Mouse (Mus musculus): ENCODE results near the gene Creb5.

GRCm38 (mm10) chr6:53450494-53450893, 163.4 kb downstream of the Creb5 start:
- TF ChIP-seq CTCF (IDR thresholded peaks at IDR 0.05; ENCODE audit: insufficient read depth, low read length) (no peak), POLR2A (IDR thresholded peaks at IDR 0.05; ENCODE audit: borderline replicate concordance, extremely low read depth, low read depth, low read length) (no peak)

Data from lung, adult 2 months (tissue).